In the genomic region with DNA sequence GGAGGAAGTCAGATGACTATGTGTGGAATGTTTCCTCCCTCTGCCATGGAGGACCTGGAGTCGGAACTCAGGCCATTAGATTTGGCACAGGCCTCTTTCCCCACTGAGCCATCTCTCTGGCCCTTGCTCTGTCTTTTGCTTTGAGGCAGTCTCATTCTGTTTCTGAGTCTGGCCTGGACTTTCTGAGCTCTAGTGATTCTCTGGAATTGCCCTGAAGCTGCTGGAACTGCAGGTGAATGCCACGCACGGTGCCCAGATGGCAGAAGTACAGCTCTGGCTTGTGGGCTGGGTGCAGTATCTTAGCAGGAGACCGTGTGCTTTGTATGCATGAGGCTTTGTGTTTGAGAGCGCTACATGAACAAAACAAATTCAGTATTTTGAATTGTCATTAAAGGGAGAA, we compare ENCODE assay signal across 19 mouse cellular contexts. TPM values are rescaled to one million over a fixed set of nuclear protein-coding genes. Genes with fewer than 3 reads are reported as not detected.
DNase-seq lines count a peak whose midpoint lies in the region; ATAC-seq and TF ChIP-seq lines count a peak whose summit lies in the region.
"Had no signal": no experiment of that assay in that cellular context is flagged by ENCODE, and none has a peak within 500 bp of the region (broad histone marks: within the 10 kb centered on the region; RNA-seq: fewer than 3 reads in every experiment).

No protein-coding gene starts in this region.

- peaks cover 12% of the 10 kb centered on the region for H3K4me1 ChIP-seq in kidney, embryonic 16.5 days (ENCODE audit: insufficient read depth, low read length)
- H3K4me1 ChIP-seq in small intestine, adult 2 months (ENCODE audit: control insufficient read depth, insufficient read depth, insufficient read length, low read length): peaks cover 6% of the 10 kb centered on the region; the same call in 1 of the 2 replicates
- H3K4me1 ChIP-seq: limb, embryonic 12.5 days had no signal

- no peak overlapping the region for H3K4me2 ChIP-seq in kidney, embryonic 16.5 days (replicated peaks; ENCODE audit: low read depth, low read length)
- H3K4me2 ChIP-seq: limb, embryonic 12.5 days; liver, embryonic 12.5 days; lung, embryonic 14.5 days; neural tube, embryonic 15.5 days had no signal

- intact Hi-C loops in left cerebral cortex, adult 2 months (cut with DNase I): no loop called here

- no peaks in the 10 kb centered on the region for H3K27me3 ChIP-seq in kidney, embryonic 16.5 days (ENCODE audit: insufficient read depth, low read length)
- H3K27me3 ChIP-seq in small intestine, adult 2 months (ENCODE audit: control insufficient read depth, insufficient read depth, low read length): no peaks in the 10 kb centered on the region
- H3K27me3 ChIP-seq: CH12.LX; limb, embryonic 12.5 days; neural tube, embryonic 15.5 days had no signal

- no peaks in the 10 kb centered on the region for H3K9me3 ChIP-seq in kidney, embryonic 16.5 days (ENCODE audit: low read length)
- H3K9me3 ChIP-seq: limb, embryonic 12.5 days; liver, embryonic 12.5 days; neural tube, embryonic 15.5 days had no signal

- H3K4me3 ChIP-seq in kidney, embryonic 16.5 days (ENCODE audit: low read length): no peak overlapping the region
- peak overlapping the region; percentile 42; the same call in 1 of the 2 replicates for H3K4me3 ChIP-seq in small intestine, adult 2 months (ENCODE audit: low read depth, low read length)
- H3K4me3 ChIP-seq in left cerebral cortex, adult 2 months: no peak overlapping the region
- H3K4me3 ChIP-seq: limb, embryonic 12.5 days; liver, embryonic 12.5 days; neural tube, embryonic 15.5 days had no signal

- H3K27ac ChIP-seq in kidney, embryonic 16.5 days (ENCODE audit: low read length): peak overlapping the region; percentile 77
- peak overlapping the region; percentile 100 for H3K27ac ChIP-seq in small intestine, adult 2 months (ENCODE audit: insufficient read depth, low read depth, low read length)
- no peak overlapping the region for H3K27ac ChIP-seq in left cerebral cortex, adult 2 months
- H3K27ac ChIP-seq: limb, embryonic 12.5 days; liver, embryonic 12.5 days; neural tube, embryonic 15.5 days had no signal

- DNase-seq in heart, adult 11 months: peak; percentile 66
- DNase-seq in heart, postnatal 4 days: no peak
- peak; percentile 84 for DNase-seq in kidney, adult 11 months
- no peak for DNase-seq in spleen, postnatal 4 days (ENCODE audit: low spot score in 2 of 2)
- DNase-seq in left cerebral cortex, adult 2 months (ENCODE audit: extremely low spot score in 1 of 2, low spot score in 2 of 2): no peak
- DNase-seq: adrenal gland, postnatal 36 days; cerebellum, adult 8-10 months; gastrocnemius, postnatal 10 days; lung, embryonic 14.5 days; lung, postnatal 4 days; right cerebral cortex, postnatal 14 days had no signal

- peak; percentile 28; the same call in 1 of the 2 replicates for ATAC-seq in kidney, embryonic 16.5 days (ENCODE audit: low FRiP score, low TSS enrichment)
- ATAC-seq in inflammation-experienced regulatory T-cells, adult 6 months: no peak
- ATAC-seq: liver, embryonic 12.5 days; midbrain, embryonic 16.5 days had no signal

- WGBS in kidney, embryonic 16.5 days: 61% methylated on average over 5 of the region's 5 CpGs
- WGBS in small intestine, adult 2 months: 27% methylated on average over 5 of the region's 5 CpGs

- no peaks in the 10 kb centered on the region for H3K36me3 ChIP-seq in kidney, embryonic 16.5 days (ENCODE audit: insufficient read depth, low read length)
- no peaks in the 10 kb centered on the region for H3K36me3 ChIP-seq in small intestine, adult 2 months (ENCODE audit: control insufficient read depth, insufficient read depth, low read length)
- H3K36me3 ChIP-seq: limb, embryonic 12.5 days; liver, embryonic 12.5 days; neural tube, embryonic 15.5 days had no signal

- TF ChIP-seq CTCF in small intestine, adult 2 months (IDR thresholded peaks at IDR 0.05; ENCODE audit: extremely low read depth, insufficient read length, insufficient replicate concordance, low read depth, low read length): no peak
- TF ChIP-seq CTCF in left cerebral cortex, adult 2 months (IDR thresholded peaks at IDR 0.05): no peak

- TF ChIP-seq POLR2A in small intestine, adult 2 months (IDR thresholded peaks at IDR 0.05; ENCODE audit: low read depth, low read length): no peak

- H3K9ac ChIP-seq in kidney, embryonic 16.5 days (replicated peaks; ENCODE audit: low read length): no peak overlapping the region
- H3K9ac ChIP-seq: limb, embryonic 12.5 days; liver, embryonic 12.5 days; lung, embryonic 14.5 days; neural tube, embryonic 15.5 days had no signal

RNA-seq across cellular contexts. Expression of a gene that starts 5.9 kb away (rescaled TPM):
- total RNA-seq in heart, postnatal 4 days (2021): 10 to 100 TPM; 18.8 to 21.3 TPM
- polyA plus RNA-seq in kidney, embryonic 16.5 days (2015; fragmentation: Nextera tagmentation; extraction: Ambion mirVana): 62.6 and 70.7 TPM in 2 replicates
- 18.5 and 36.8 TPM in 2 replicates for polyA plus RNA-seq in small intestine, adult 2 months (2012; rRNA removed)
- total RNA-seq in left cerebral cortex, adult 2 months (2021): 10 to 100 TPM; 65.0 to 67.0 TPM
- polyA plus RNA-seq in inflammation-experienced regulatory T-cells, adult 6 months (2017; shearing (Covaris generic)): 10 to 100 TPM in 1 of 3 experiments, 1 to 10 TPM in 2; 1.3 to 34.9 (median 7.7) TPM

Comparison
In these comparisons a context has a peak if more than half of its experiments do, and no peak if none do; other contexts are left out.
1. DNase-seq: peak in heart, adult 11 months (single experiment) and kidney, adult 11 months (single experiment); none in heart, postnatal 4 days (single experiment), spleen, postnatal 4 days (0 of 2) and left cerebral cortex, adult 2 months (0 of 2).